Mouse (Mus musculus): ENCODE data around the gene Senp1. TPM values are rescaled to one million over a fixed set of nuclear protein-coding genes. Genes with fewer than 3 reads are reported as not detected.

Gene Senp1
- total and polyA plus RNA-seq, 3 experiments = 17.1 to 61.3 (median 55.5) TPM

DNA sequence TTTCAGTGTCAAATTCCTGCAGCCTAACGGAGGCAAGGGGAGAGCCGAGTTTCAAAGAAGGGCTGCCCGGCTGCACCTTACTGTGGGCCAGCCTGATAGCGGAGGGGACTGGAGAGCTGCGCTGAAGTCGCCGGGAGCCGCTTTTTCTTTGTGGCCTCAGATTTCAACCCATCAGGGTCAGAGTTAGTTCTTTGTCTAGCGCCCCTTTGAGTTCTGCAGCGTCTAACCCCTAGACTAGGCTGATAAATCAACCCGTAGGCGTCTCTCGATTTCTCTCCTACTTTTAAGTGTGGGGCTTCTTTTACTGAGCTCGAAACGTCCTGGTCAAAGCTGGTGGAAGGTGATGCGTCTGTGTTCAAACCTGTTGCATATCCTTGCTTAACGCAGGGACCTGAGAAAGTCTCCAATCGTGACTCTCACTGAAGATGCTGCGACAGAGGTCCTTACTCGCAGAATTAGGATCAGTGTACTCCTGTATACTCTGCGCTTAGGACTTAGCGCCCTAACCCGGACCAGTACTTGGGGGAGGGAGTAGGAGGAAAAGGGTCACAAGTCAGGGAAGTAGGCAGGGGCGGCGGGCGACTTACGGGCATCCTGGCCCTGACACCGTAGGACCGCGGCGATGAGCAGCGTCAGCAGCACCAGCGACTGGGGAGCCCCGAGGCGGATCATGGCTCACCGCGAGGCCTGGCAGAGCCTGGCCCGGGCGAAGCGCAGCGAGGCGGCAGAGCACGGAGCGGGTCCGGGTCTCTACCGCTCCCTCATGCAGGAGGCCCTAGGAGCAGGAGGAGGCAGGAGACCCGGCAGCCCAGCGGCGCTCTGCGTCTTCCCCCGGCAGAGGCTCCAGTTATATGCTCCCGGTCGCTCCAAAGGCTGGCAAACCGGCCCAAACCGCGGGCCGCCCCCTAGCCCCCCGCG, 89.5 kb downstream of the Senp1 start, which contains the start of gene Col2a1:
TSS of gene Col2a1 (minus strand) at position 874 of the 918 bp plus-strand sequence.
- TF ChIP-seq GATA2 (IDR thresholded peaks at IDR 0.05; ENCODE audit: borderline replicate concordance, low read depth, low read length) = no peak
- no peak for TF ChIP-seq CTCF (IDR thresholded peaks at IDR 0.05; ENCODE audit: low read depth, low read length)
- no peak for TF ChIP-seq TAL1 (conservative IDR thresholded peaks at IDR 0.05; ENCODE audit: low read depth, low read length)
- no peak for TF ChIP-seq POLR2AphosphoS5 (IDR thresholded peaks at IDR 0.05; ENCODE audit: insufficient replicate concordance, low read depth, low read length)
- TF ChIP-seq GATA1 (IDR thresholded peaks at IDR 0.05; ENCODE audit: borderline replicate concordance, low read length) = no peak
- ATAC-seq (ENCODE audit: extremely low read depth, insufficient number of reproducible peaks, low FRiP score, poor library complexity, severe bottlenecking) (no peak), DNase-seq (ENCODE audit: low spot score) (no peak)
- Histone ChIP-seq H3K27me3 (ENCODE audit: insufficient read depth, low read length) (peaks cover 63% of the 10 kb centered on the region), H3K36me3 (replicated peaks) (no peaks in the 10 kb centered on the region), H3K4me1 (ENCODE audit: insufficient read depth, low read depth, low read length) (no peaks in the 10 kb centered on the region), H3K9me3 (replicated peaks) (no peaks in the 10 kb centered on the region), H3K4me3 (ENCODE audit: low read depth, low read length) (no peak within 1 kb of the TSS)

DNA sequence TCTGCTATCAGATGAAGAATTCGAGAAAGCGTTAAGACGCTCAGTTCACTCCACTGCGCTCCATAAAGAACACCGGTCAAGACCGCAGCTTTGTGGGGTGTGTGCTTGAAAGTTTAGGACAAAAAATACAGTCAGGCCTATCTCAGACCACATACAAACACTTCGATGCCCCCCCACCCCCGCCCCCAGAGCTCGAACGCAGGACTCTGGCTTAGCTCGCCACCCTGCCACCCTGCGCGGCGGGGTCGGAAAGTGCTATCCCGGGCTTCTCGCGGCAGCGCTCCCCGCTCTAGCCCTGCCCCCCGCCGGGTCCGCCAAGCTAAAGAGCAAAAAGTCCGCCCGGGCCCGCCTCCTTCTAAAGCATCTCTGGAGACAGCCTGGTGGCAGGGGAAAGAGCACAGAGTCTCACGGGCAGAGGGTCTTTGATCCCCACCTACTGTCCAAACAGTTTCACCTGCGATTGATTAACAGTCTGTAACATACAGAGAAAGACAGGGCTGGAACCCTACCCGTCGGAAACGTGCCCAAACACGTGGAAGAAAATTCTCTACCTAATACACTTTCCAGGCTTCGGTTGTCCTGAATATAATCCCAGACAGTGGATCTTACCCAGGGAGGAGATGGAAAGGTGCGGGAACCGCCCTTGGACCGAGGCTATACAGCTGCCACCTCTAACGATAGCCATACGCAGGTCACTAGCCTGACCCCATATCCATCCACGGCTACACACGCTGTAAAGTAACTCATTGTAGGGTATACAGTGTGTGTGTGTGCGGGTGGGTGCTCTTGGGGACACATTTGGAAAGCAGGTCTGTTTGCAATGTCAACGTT, 90.3 kb downstream of the Senp1 start:
- TF ChIP-seq GATA2 (IDR thresholded peaks at IDR 0.05; ENCODE audit: borderline replicate concordance, low read depth, low read length) (no peak), CTCF (IDR thresholded peaks at IDR 0.05; ENCODE audit: low read depth, low read length) (no peak), GATA1 (IDR thresholded peaks at IDR 0.05; ENCODE audit: borderline replicate concordance, low read length) (no peak), POLR2AphosphoS5 (IDR thresholded peaks at IDR 0.05; ENCODE audit: insufficient replicate concordance, low read depth, low read length) (no peak), TAL1 (conservative IDR thresholded peaks at IDR 0.05; ENCODE audit: low read depth, low read length) (no peak)
- H3K36me3 ChIP-seq (replicated peaks) = no peaks in the 10 kb centered on the region
- H3K4me1 ChIP-seq (ENCODE audit: insufficient read depth, low read depth, low read length) = no peaks in the 10 kb centered on the region
- no peak overlapping the region for H3K4me3 ChIP-seq (ENCODE audit: low read depth, low read length)
- H3K9me3 ChIP-seq (replicated peaks) = no peaks in the 10 kb centered on the region
- ATAC-seq (ENCODE audit: extremely low read depth, insufficient number of reproducible peaks, low FRiP score, poor library complexity, severe bottlenecking) (no peak), DNase-seq (ENCODE audit: low spot score) (no peak)
- peaks cover 61% of the 10 kb centered on the region for H3K27me3 ChIP-seq (ENCODE audit: insufficient read depth, low read length)

DNA sequence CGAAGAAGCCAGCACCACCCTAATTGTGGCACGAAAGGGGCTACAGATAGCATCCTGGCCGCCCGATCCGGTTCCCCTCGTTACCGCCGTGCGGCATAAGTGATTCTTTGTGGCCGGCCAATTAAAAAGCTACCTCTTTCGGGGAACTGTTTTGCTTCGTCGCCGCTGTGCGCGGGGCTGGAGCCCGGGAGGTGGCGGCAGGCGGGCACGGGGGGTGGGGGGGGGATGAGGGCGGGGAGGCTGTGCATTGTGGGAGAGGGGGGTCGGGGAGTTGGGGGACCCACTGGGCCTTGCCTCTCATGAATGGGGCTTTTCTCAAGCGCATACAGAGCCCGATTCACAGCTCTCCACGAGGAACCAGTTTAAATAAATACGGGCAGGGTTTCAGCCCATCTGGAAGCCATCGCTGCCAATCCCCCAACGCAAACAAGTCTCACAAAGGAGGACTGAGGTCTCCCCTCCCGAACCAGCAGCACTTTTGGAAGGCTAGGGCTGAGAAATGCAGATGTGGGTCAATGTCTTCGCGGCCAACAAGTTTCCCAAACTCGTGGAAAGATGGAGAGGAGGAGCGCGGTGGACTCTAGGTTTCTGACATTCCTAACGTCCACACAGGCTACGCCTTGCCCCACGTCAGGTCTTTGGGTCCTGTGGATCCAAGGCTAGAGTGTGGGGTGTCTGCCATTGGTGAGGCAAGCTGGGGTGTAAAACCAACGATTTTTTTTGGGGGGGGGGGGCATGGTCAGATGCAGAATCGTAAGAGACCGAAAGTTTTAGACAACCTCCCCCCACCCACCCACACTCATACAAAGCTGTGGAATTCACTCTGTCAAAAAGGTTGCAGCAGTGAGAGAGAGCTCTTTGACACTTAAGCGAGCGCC, 91.2 kb downstream of the Senp1 start:
- ATAC-seq (ENCODE audit: extremely low read depth, insufficient number of reproducible peaks, low FRiP score, poor library complexity, severe bottlenecking) = no peak

DNA sequence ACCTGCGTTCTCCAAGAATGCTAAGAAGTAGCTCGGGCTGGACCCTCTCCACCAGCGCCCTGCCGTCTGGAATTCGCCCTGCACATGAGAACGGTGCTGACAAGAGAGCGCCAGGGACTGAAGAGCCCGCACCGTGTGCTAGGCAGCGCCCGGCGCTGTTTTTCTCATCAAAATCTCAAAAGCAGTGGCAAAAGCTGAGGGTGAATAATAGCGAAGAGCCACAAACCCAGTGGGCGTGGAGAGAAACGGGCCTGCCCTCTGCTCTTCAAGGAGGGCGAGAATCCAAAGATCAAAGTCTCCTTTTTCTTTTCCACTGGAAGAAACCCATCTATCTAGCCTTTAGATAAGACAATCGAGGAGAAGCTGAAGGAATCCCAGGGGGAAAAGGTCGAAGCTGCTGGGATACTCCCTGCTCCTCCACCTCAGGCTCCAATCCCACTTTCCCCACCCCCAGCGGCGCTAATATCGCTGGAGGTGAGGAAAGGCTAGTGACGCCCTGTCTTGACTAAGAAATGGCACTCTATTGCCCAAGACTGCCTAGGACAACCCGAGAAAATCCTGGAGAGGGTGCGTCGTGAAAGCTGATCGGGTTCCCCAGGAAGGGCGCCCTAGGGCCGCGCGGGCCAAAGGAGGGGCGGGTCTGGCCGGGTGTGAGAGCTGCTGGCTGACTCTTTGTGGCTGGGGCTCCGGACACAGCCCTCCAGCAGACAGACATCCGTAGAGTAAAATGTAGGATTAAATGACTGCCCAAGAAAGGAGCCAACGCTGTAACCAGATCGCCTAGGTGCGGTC, 92.0 kb downstream of the Senp1 start:
- no peaks in the 10 kb centered on the region for H3K9me3 ChIP-seq (replicated peaks)
- TF ChIP-seq GATA1 (IDR thresholded peaks at IDR 0.05; ENCODE audit: borderline replicate concordance, low read length) = no peak
- TF ChIP-seq POLR2AphosphoS5 (IDR thresholded peaks at IDR 0.05; ENCODE audit: insufficient replicate concordance, low read depth, low read length) = no peak
- TF ChIP-seq TAL1 (conservative IDR thresholded peaks at IDR 0.05; ENCODE audit: low read depth, low read length) = no peak
- TF ChIP-seq GATA2 (IDR thresholded peaks at IDR 0.05; ENCODE audit: borderline replicate concordance, low read depth, low read length) = no peak
- TF ChIP-seq CTCF (IDR thresholded peaks at IDR 0.05; ENCODE audit: low read depth, low read length) = no peak
- no peaks in the 10 kb centered on the region for H3K4me1 ChIP-seq (ENCODE audit: insufficient read depth, low read depth, low read length)
- ATAC-seq (ENCODE audit: extremely low read depth, insufficient number of reproducible peaks, low FRiP score, poor library complexity, severe bottlenecking) (no peak), DNase-seq (ENCODE audit: low spot score) (no peak)
- no peak overlapping the region for H3K4me3 ChIP-seq (ENCODE audit: low read depth, low read length)
- no peaks in the 10 kb centered on the region for H3K36me3 ChIP-seq (replicated peaks)
- H3K27me3 ChIP-seq (ENCODE audit: insufficient read depth, low read length) = peaks cover 57% of the 10 kb centered on the region

More for the DNA sequence above, 91.2 kb downstream of the Senp1 start:
- Histone ChIP-seq H3K4me1 (ENCODE audit: insufficient read depth, low read depth, low read length) (no peaks in the 10 kb centered on the region), H3K36me3 (replicated peaks) (no peaks in the 10 kb centered on the region), H3K4me3 (ENCODE audit: low read depth, low read length) (no peak overlapping the region), H3K27me3 (ENCODE audit: insufficient read depth, low read length) (peaks cover 62% of the 10 kb centered on the region), H3K9me3 (replicated peaks) (no peaks in the 10 kb centered on the region)
- TF ChIP-seq POLR2AphosphoS5 (IDR thresholded peaks at IDR 0.05; ENCODE audit: insufficient replicate concordance, low read depth, low read length) (no peak), TAL1 (conservative IDR thresholded peaks at IDR 0.05; ENCODE audit: low read depth, low read length) (no peak), GATA1 (IDR thresholded peaks at IDR 0.05; ENCODE audit: borderline replicate concordance, low read length) (no peak), CTCF (IDR thresholded peaks at IDR 0.05; ENCODE audit: low read depth, low read length) (no peak), GATA2 (IDR thresholded peaks at IDR 0.05; ENCODE audit: borderline replicate concordance, low read depth, low read length) (no peak)
- no peak for DNase-seq (ENCODE audit: low spot score)

DNA sequence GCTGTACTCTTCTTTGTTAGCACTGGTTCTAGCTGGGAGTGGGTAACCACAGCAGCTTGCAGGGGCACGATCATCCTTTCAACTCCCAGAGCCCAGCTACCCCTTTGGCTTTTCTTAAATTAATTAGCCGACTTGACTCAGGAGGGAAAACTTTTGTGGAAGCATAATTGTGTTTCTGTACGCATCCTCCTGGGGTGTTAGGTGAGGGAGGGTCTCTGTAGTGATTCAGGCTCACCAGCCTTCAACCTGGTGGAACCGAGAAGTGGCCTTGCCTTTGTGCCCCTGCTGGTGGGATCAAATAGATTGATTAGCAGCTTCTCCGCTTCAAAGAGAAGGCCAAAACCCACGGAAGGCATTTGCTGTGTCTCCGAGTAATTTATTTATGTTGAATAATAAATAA, 93.6 kb downstream of the Senp1 start:
- no peak for TF ChIP-seq GATA1 (IDR thresholded peaks at IDR 0.05; ENCODE audit: borderline replicate concordance, low read length)
- no peak for TF ChIP-seq GATA2 (IDR thresholded peaks at IDR 0.05; ENCODE audit: borderline replicate concordance, low read depth, low read length)
- TF ChIP-seq POLR2AphosphoS5 (IDR thresholded peaks at IDR 0.05; ENCODE audit: insufficient replicate concordance, low read depth, low read length) = no peak
- TF ChIP-seq TAL1 (conservative IDR thresholded peaks at IDR 0.05; ENCODE audit: low read depth, low read length) = no peak
- no peak for TF ChIP-seq CTCF (IDR thresholded peaks at IDR 0.05; ENCODE audit: low read depth, low read length)
- no peak for DNase-seq (ENCODE audit: low spot score)
- H3K4me3 ChIP-seq (ENCODE audit: low read depth, low read length) = no peak overlapping the region
- no peaks in the 10 kb centered on the region for H3K36me3 ChIP-seq (replicated peaks)
- H3K9me3 ChIP-seq (replicated peaks) = no peaks in the 10 kb centered on the region
- H3K27me3 ChIP-seq (ENCODE audit: insufficient read depth, low read length) = peaks cover 48% of the 10 kb centered on the region
- H3K4me1 ChIP-seq (ENCODE audit: insufficient read depth, low read depth, low read length) = no peaks in the 10 kb centered on the region
- no peak for ATAC-seq (ENCODE audit: extremely low read depth, insufficient number of reproducible peaks, low FRiP score, poor library complexity, severe bottlenecking)
